Mouse (Mus musculus): ENCODE data around the gene Chd5.

Chd5 gene

DNA sequence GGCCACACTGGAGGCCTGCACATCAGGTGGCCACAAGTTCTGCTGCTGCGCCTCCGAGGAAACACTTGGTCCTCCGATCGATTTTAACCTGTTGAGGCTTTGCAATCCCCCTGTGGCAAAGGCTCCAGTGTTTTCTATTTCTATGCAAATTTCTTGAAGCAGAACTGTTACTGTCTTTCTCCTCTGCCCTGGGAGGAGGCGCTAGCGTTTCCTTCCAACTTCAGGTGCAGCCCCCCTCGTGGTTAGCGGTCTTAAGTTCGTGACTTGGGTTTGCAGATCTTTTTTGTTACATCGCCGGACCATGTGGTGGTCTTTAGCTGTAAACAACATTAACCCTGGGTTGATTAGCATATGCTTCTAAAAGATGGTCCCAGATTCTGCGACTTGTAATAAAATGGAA, 4.9 kb upstream of the Chd5 start:
- CTCF ChIA-PET, result interaction anchor here (0.5 to 5.0 kb wide), 61 partner anchors 8 to 330 kb away, joined by 3 to 84 read pairs (median 5); partner anchors contain the start of genes Rnf207 (in 4 of the 4), Espn (in 1 of the 4), Icmt (in 1 of the 4) and Kcnab2 (in 1 of the 4)
- POLR2A ChIA-PET, result interaction anchor here (0.5 to 3.2 kb wide), 21 partner anchors 8 to 1675 kb away, joined by 3 to 19 read pairs (median 3); partner anchors contain the start of genes Rnf207 (in 2 of the 4) and Rpl22 (in 2 of the 4)

DNA sequence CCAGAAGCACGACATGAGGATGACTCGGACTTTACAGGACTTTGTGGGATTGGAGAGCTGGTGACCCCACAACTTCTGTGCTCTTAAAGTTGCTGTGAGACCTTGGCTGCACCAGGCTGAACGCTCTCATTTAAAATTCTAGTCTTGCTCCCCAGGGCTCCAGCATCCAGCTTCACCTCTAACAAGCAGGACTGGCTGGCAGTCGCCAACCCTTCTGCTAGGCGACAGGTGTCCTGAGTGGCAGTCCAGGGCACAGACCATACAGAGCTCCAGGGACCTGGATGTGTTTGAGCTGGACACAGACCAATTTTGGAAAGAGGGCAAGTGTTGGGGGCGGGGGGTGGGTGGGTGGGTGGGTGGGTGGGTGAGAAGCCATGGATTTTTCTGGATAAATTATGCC, 679 bp upstream of the Chd5 start:
- POLR2A ChIA-PET, result interaction anchor here in 3 of 4 experiments (0.6 to 5.3 kb wide), 9 partner anchors 7 to 39 kb away, joined by 3 to 42 read pairs (median 4); partner anchors contain the start of gene Rpl22 (in 3 of the 3)
- CTCF ChIA-PET, result interaction anchor here in 3 of 4 experiments (0.6 to 5.5 kb wide), 13 partner anchors 13 to 325 kb away, joined by 3 to 49 read pairs (median 4); partner anchors contain the start of gene Rpl22 (in 1 of the 3)

DNA sequence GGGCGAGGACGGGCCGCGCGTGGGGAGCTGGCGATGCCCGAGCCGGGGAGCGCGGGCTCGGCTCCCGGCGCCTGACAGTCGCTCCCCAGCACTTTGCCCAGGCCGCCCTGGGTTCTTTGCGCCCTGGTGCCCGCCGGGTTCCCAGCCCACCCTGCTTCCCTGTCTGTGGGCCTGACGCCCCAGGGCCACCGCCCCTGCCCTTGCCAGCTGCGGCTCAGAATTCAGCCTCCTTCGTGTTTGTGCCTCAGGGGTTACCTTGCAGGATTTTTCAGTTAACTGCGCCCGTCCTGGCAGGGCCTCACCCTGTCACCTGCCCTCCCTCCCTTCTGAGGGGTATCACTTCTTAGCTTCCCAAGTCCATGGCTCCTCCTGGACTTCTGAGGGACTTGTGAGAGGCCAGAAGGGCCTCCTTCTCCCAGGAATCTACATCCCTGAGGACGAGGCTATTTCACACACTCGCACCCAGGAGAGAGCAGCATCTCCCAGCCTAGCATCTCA, 891 bp downstream of the Chd5 start:
- POLR2A ChIA-PET, result interaction anchor here in 2 of 4 experiments (1.1 to 5.3 kb wide), 9 partner anchors 8 to 46 kb away, joined by 3 to 42 read pairs (median 22); partner anchors contain the start of gene Rpl22 (in 2 of the 2)
- CTCF ChIA-PET, result interaction anchor here in 3 of 4 experiments (0.9 to 5.5 kb wide), 8 partner anchors 9 to 1142 kb away, joined by 3 to 49 read pairs (median 4); partner anchors contain the start of gene Rnf207 (in 1 of the 3)

DNA sequence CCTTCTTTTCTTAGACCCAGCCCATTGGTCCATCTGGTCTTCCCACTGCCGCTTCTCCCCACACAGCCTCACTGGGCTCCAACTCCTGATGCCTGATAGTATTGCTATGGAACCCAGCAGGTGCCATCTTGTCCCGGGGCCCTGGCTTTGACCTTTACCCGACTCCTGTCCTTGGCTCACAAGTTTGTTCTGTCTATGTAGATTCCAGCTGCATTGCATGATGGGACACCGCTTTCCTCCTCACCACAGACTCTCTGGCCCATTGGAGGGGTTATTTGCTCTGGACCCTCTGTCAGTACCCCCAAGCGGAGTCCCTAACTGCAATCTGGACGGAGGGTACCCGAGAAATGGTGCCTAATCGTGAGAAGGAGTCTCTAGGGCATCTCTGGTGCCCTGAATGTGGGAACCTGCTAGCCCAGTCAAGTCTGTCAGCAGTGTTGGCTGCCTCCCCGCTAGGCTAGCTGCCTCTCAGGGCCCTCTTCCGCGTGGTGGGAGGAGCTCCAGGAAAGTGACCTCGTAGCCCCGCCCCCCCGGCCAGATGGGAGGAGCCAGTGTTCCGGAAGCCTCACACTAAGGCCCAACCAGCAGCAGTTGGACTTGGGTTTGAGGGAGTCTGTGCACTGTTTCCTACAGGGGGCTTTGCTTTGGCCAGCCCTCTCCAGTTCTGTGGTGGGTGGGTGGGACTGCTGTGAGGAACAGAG, 2.3 kb downstream of the Chd5 start:
- ChIA-PET POLR2A (interaction anchor here (0.6 to 5.3 kb wide), 49 partner anchors 8 to 1299 kb away, joined by 3 to 42 read pairs (median 3); partner anchors contain the start of genes Rpl22 (in 3 of the 4), Icmt (in 1 of the 4), Kcnab2 (in 1 of the 4) and Nphp4 (in 1 of the 4)), CTCF (interaction anchor here (0.5 to 5.5 kb wide), 59 partner anchors 8 to 1213 kb away, joined by 3 to 49 read pairs (median 4); partner anchors contain the start of genes Rnf207 (in 3 of the 4), Dnajc11 (in 1 of the 4) and Icmt (in 1 of the 4))

DNA sequence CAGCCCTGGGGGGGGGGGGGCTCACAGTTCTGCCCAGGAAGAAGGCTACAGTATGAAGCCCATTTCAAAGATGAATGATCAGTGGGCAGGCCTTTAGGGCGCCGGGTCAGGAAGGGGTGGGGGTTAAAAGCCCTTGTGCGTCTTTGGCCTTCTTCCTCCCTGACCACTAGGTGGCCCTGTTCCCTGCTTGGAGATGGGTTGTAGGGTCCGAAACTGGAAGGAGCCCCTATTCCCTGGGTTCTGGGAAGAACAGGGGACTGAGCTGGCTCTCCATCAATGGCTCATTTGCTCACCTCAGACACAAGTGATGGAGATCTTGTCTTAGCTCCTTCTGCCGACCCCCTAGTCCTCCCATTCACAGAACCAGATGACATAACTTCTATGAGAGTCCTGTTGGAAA, 4.8 kb downstream of the Chd5 start:
- ChIA-PET POLR2A (interaction anchor here in 1 of 4 experiments (0.6 to 3.0 kb wide), 3 partner anchors 15 to 263 kb away, joined by 3 to 21 read pairs (median 5); no protein-coding TSS in a partner anchor), CTCF (interaction anchor here in 3 of 4 experiments (0.6 to 3.4 kb wide), 23 partner anchors 8 to 242 kb away, joined by 3 to 49 read pairs (median 5); no protein-coding TSS in a partner anchor)

DNA sequence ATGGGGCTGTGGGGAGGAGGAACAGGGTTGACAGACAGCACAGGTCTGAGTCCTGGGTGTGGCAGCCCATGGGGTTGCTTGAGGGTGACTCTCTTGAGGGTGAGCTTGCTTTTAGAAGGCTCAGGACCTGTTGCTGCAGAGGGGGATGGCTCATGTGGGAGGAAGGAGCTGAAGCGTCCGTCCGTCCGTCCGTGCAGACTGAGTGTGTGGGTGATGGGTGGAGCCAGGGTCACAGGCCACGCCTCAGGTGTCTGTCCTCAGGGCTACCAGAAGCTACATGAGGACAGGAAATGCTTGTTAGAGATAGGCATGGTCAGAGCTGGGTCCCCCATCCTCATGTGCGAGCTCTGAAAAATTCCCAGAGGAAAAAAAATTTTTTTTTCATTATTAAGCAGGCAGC, 6.2 kb downstream of the Chd5 start:
- POLR2A ChIA-PET, result interaction anchor here (1.0 to 3.0 kb wide), 25 partner anchors 9 to 191 kb away, joined by 3 to 23 read pairs (median 5); partner anchors contain the start of genes Rpl22 (in 2 of the 4) and Rnf207 (in 1 of the 4)
- CTCF ChIA-PET, result interaction anchor here (0.5 to 3.4 kb wide), 45 partner anchors 10 to 1394 kb away, joined by 3 to 49 read pairs (median 4); partner anchors contain the start of genes Gpr153 (in 1 of the 4) and Rnf207 (in 1 of the 4)

DNA sequence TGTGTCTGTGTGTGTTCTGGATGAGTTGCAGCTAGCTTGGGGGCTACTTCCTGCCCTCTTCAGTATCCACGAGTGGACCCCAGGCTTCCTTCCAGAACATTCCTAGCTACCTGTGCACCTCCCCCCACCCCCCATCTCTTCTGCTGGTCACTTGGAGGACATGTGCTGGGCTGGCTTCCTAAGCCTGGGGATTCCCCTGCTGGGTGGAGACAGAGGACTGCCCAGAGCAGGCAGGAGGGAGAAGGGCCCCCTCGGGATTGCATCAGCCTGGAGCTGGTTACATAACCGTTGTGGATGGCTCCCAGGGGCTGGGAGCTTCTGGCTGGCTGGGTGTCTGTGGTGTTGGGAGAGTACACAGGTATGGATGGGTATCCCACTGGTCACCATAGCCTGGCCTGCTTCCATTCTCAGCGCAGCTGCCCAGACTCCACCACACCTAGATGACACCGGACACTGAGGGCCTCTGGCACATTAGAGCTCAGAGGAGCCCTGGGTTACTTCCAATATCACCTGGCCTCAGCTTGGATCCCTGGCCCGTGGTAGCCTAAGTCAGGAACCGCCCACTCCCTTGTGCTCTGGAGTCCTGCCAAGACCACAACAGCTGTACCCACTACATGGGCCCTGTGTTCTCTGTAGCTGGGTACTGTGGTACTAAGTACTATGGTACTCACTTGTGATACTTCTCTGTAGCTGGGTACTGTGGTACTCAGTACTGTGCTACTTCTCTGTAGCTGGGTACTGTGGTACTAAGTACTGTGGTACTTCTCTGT, 6.9 kb downstream of the Chd5 start:
- ChIA-PET POLR2A (interaction anchor here (1.0 to 3.0 kb wide), 27 partner anchors 8 to 191 kb away, joined by 3 to 23 read pairs (median 5); partner anchors contain the start of genes Rpl22 (in 2 of the 4) and Rnf207 (in 1 of the 4)), CTCF (interaction anchor here (0.5 to 3.4 kb wide), 42 partner anchors 9 to 1393 kb away, joined by 3 to 49 read pairs (median 4); partner anchors contain the start of genes Gpr153 (in 1 of the 4) and Rnf207 (in 1 of the 4))

DNA sequence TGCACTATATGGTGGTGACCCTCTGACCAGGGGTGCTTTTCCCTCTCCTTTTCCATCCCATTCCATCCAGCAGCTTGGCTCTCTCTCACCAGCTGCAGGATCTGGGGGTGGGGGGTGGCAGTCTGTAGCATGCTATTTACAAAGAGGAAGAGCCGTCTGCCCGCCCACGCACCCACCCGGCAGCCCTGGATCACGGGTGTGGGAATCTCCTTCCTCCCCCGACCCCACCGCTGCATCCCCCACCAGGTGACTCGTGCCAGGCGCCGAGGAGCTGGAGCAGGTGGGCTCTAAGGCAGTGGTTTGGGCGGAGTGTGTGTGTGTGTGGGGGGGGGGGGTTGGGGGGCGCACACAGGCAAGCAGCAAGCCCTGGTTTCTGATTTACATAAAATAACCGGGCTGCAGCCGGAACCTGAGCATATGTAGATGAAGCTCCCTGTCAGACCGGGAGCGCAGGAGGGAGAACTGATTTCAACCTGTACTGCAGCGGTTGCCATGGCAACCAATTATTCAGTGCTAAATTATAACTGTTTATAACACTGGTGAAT, 11.5 kb downstream of the Chd5 start:
- ChIA-PET CTCF (interaction anchor here in 3 of 4 experiments (0.6 to 3.8 kb wide), 16 partner anchors 9 to 1011 kb away, joined by 3 to 22 read pairs (median 3); partner anchors contain the start of genes Kcnab2 (in 1 of the 3) and Rnf207 (in 1 of the 3)), POLR2A (interaction anchor here (0.7 to 3.9 kb wide), 22 partner anchors 9 to 377 kb away, joined by 3 to 32 read pairs (median 4); partner anchors contain the start of genes Rpl22 (in 2 of the 4) and Espn (in 1 of the 4))

DNA sequence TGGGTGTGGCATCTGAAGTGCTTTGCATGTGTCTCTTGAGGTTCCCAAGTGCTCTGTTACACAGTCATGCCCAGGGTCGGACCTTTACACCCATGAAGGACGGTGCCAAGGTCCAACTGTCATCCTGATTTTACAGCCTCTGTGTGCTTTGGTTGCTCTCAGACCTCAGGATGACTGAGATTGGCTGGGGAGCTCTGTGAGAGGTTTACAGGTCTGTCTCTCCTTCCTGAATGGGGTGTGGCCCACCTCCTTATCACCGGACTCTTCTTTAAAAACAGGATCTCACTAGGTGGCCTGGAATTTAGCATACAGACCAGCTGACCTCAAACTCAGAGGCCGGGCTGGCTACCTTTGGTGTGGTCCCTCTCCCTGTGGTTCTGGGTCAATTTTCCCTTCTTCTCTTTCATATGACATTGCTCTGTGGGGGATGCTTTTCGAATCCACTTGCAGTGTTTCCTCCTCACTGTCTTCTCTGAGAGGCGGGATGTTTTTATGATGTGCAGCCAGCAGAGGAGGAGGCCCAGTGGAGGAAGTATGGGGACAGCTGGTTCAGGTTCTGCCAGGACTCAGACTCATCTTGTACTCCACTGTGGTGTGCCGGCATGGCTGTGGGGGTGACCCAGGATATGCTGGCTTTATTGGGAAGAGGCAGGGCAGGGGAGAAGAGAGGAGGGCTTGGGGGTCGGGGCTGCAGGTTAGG, 12.4 kb downstream of the Chd5 start:
- POLR2A ChIA-PET, result interaction anchor here (0.5 to 3.9 kb wide), 28 partner anchors 9 to 1457 kb away, joined by 3 to 32 read pairs (median 4); partner anchors contain the start of genes Rpl22 (in 2 of the 4) and Chd5 (in 1 of the 4)
- CTCF ChIA-PET, result interaction anchor here (0.6 to 3.8 kb wide), 19 partner anchors 7 to 1012 kb away, joined by 3 to 22 read pairs (median 5); partner anchors contain the start of gene Rnf207 (in 1 of the 4)

DNA sequence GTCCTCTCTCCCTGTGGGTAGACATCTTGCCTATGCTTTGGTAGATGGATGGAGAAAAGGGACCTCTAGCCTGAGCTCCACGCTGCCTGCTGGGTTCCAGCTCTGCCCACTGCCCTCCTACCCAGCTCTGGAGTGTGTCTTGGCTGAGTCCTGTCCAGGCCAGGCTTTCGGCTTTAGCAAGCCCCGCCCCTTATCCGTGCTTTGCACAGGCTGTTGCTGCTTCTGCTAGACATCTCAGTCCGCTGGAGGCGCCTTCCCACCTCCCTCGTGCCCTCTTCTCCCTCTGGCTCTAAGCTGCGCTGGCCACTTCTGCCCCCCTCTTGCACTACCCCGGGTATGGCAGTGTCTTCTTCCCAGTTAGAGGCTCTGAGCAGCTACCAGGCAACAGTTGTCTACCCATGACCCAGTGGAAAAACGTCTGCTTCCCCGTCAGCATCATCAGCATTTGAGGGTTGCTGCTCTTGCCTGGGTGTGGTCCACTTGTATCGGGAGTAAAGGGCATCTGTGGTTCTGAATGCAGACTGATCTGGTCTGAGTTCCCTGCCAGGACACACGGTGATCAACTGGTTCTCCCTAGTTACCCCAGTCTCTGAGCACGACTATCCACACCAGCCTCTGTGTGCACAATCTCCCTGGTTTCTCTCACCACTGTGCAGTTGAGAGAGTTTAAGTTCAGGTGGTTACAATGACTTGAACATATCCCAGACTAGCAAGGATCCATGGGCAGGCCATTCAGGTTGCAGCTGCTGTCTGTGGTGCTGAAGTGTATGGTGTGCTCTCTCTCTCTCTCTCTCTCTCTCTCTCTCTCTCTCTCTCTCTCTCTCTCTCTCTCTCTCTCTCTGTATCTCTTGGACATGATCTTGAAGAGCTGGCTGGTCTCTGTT, 13.2 kb downstream of the Chd5 start:
- POLR2A ChIA-PET, result interaction anchor here in 3 of 4 experiments (0.6 to 3.9 kb wide), 21 partner anchors 8 to 1528 kb away, joined by 3 to 32 read pairs (median 5); partner anchors contain the start of genes Chd5 (in 1 of the 3) and Rpl22 (in 1 of the 3)

DNA sequence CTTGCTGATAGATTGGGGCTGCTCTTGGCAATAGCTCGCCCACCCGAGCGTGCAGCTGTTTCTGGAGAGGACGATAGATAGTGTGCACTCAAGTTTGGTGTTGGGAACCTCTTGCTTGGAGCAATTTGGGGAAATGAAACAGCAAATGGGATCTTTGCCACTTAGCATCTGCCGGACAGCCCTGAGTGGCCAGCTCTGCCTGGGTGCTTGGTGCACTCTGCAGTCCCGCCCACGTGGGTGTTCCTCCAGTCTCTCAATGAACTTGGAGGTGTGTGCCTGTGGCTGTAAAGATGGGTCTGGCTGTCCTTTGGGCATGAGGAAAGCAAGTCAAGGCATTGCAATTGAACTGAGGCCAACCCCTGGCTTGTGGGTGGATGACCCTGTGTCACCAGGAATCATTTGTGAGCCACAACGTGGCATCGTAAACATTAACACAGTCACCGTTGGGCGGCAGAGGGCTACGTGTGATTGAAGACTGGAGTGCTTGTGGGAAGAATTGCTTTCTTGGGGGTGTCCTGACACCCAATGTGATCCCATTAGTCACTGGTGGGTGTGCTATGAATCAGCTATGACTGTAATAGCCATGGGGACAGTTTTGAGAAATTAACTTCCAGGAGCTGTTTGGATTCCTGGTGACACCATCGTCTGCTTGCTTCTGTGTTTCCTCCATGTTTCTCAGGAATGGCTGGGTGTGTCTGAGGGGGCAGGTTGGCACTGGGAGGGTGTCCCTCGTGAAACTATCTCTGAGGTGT, 15.6 kb downstream of the Chd5 start:
- ChIA-PET CTCF (interaction anchor here in 2 of 4 experiments (0.7 to 4.2 kb wide), 7 partner anchors 9 to 200 kb away, joined by 3 to 22 read pairs (median 4); no protein-coding TSS in a partner anchor), POLR2A (interaction anchor here in 3 of 4 experiments (0.7 to 3.4 kb wide), 13 partner anchors 8 to 200 kb away, joined by 3 to 22 read pairs (median 5); partner anchors contain the start of genes Chd5 (in 1 of the 3) and Rpl22 (in 1 of the 3))

More for the DNA sequence above, 13.2 kb downstream of the Chd5 start:
- CTCF ChIA-PET, result interaction anchor here (0.6 to 3.8 kb wide), 13 partner anchors 8 to 215 kb away, joined by 3 to 22 read pairs (median 5); partner anchors contain the start of gene Rnf207 (in 1 of the 4)

DNA sequence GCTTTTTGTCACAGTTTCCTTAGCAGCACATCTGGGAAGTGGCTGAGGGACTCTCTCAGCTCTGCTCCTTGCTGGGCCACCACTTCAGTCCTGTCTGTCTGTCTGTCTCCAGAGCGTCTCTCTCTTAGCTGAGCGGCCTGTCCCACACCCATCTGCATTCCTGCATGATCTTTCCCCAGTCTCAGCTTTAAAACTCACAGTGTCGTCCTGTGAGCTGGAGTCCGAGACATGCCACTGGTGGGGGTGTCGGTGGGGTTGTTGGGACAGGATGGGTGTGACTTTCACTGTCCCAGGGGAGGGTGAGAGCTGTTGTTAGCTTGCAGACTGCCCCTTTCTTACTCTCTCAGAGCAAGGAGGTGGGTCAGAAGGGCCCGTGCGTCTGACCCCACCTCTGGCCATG, 17.2 kb downstream of the Chd5 start:
- POLR2A ChIA-PET, result interaction anchor here in 2 of 4 experiments (0.6 to 1.9 kb wide), 5 partner anchors 10 to 23 kb away, joined by 3 to 8 read pairs (median 3); no protein-coding TSS in a partner anchor

DNA sequence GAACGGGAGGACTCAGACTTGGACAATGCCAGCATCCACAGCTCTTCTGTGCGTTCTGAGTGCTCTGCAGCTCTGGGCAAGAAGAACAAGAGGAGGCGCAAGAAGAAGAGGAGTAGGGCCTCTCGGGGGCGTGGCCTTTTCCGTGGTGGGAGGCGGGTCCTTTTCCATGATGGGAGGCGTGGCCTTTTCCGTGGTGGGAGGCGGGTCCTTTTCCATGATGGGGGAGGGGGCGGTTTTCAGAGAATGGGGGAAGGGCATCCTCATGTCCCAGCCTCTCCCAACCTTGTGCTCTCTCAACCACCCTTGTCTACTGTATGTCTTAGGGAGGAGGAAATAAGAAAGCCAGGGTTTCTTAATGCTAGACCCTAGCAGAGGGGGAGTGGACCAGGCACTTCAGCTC, 21.2 kb downstream of the Chd5 start:
- POLR2A ChIA-PET, result interaction anchor here (0.5 to 5.0 kb wide), 20 partner anchors 9 to 343 kb away, joined by 3 to 32 read pairs (median 4); partner anchors contain the start of genes Rpl22 (in 2 of the 4), Chd5 (in 1 of the 4) and Icmt (in 1 of the 4)
- CTCF ChIA-PET, result interaction anchor here in 3 of 4 experiments (0.5 to 2.1 kb wide), 11 partner anchors 15 to 331 kb away, joined by 3 to 16 read pairs (median 3); partner anchors contain the start of gene Rnf207 (in 1 of the 3)

More for the DNA sequence above, 17.2 kb downstream of the Chd5 start:
- CTCF ChIA-PET, result interaction anchor here in 3 of 4 experiments (0.6 to 4.2 kb wide), 6 partner anchors 11 to 219 kb away, joined by 3 to 18 read pairs (median 3); no protein-coding TSS in a partner anchor

DNA sequence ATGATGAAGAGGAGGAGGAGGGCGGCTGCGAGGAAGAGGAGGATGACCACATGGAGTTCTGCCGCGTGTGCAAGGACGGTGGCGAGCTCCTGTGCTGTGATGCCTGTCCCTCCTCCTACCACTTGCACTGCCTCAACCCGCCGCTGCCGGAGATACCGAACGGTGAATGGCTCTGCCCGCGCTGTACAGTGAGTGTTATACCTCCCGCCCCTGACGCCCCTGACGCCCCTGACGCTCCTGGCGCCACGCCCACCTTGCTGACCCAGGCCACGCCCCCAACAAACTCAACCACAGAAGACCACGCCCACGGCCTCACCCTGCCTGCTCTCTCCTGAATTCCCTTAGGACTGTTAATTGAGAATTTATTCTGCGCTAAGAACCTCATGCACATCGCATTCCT, 22.4 kb downstream of the Chd5 start:
- POLR2A ChIA-PET, result interaction anchor here in 3 of 4 experiments (0.6 to 5.0 kb wide), 22 partner anchors 10 to 420 kb away, joined by 3 to 32 read pairs (median 4); partner anchors contain the start of genes Icmt (in 2 of the 3), Chd5 (in 1 of the 3) and Rpl22 (in 1 of the 3)
- CTCF ChIA-PET, result interaction anchor here in 2 of 4 experiments (0.6 to 1.4 kb wide), 6 partner anchors 10 to 340 kb away, joined by 3 to 4 read pairs (median 3); no protein-coding TSS in a partner anchor

Data from embryonic stem cell, embryonic (primary cell).